Mouse (Mus musculus) embryonic facial prominence, embryonic 15.5 days (tissue): ENCODE measurements around the gene Cbarp. TPM values are rescaled to one million over a fixed set of nuclear protein-coding genes. Genes with fewer than 3 reads are reported as not detected.

Source experiments
- ATAC-seq: fragments of 200-750 bp; cut with Nextera tagmentation; 2 replicates; pipeline ENCODE4 v1.8.0; 2017; ENCODE audit warnings: low read depth, moderate TSS enrichment; ENCODE audit not compliant: insufficient number of reproducible peaks, low FRiP score, low TSS enrichment
- H3K27ac ChIP-seq: fragments of 300-500 bp; sonication (generic); replicated peaks from 2 replicates; pipeline ENCODE4 v1.5.1; 2015; ENCODE audit warnings: mild to moderate bottlenecking, inconsistent platforms
- H3K27me3 ChIP-seq: fragments of 300-500 bp; sonication (generic); 2 replicates; pipeline ENCODE4 v1.6.1; 2015; ENCODE audit warnings: inconsistent platforms
- H3K36me3 ChIP-seq: fragments of 300-500 bp; sonication (generic); 2 replicates; pipeline ENCODE4 v1.6.1; 2015; ENCODE audit warnings: mild to moderate bottlenecking, inconsistent platforms
- H3K4me1 ChIP-seq: fragments of 300-500 bp; sonication (generic); 2 replicates; pipeline ENCODE4 v1.6.1; 2015; ENCODE audit warnings: inconsistent platforms
- H3K4me2 ChIP-seq: fragments of 300-500 bp; sonication (generic); replicated peaks from 2 replicates; pipeline ENCODE4 v1.6.1; 2015; ENCODE audit warnings: mild to moderate bottlenecking, inconsistent platforms
- H3K4me3 ChIP-seq: fragments of 300-500 bp; sonication (generic); replicated peaks from 2 replicates; pipeline ENCODE4 v1.5.1; 2015; ENCODE audit warnings: mild to moderate bottlenecking, inconsistent platforms
- H3K9ac ChIP-seq: fragments of 300-500 bp; sonication (generic); 2 replicates; pipeline ENCODE4 v1.6.1; 2015; ENCODE audit warnings: inconsistent platforms
- H3K9me3 ChIP-seq: fragments of 300-500 bp; sonication (generic); replicated peaks from 2 replicates; pipeline ENCODE4 v1.6.1; 2016; ENCODE audit warnings: inconsistent platforms
- WGBS: fragments of 180-500 bp; shearing (Covaris S2); methylation state at CpG from one replicate; pipeline ENCODE4 v1.1.7; 2015; 5-methylcytosine and 5-hydroxymethylcytosine counted together
- polyA plus RNA-seq: library from polyadenylated mRNA; unstranded; fragments of >200 nt; fragmentation: Nextera tagmentation; extraction: Ambion mirVana; gene quantifications from 2 replicates; pipeline ENCODE4 v1.2.1, GENCODE M21; 2015

Cbarp gene
- polyA plus RNA-seq, 1 experiment from 2014 or later, result 10.9 TPM

GRCm38 (mm10) chr10:80162243-80162608, 21.6 kb upstream of the Cbarp start:
- Histone ChIP-seq H3K27ac (peak overlapping the region; percentile 98), H3K4me1 (peaks cover 92% of the 10 kb centered on the region), H3K9ac (no peak overlapping the region), H3K4me3 (no peak overlapping the region), H3K27me3 (no peaks in the 10 kb centered on the region), H3K36me3 (peaks cover 5% of the 10 kb centered on the region), H3K9me3 (no peaks in the 10 kb centered on the region), H3K4me2 (no peak overlapping the region)
- ATAC-seq, result no peak
- 64% methylated on average over 3 of the region's 3 CpGs for WGBS

GRCm38 (mm10) chr10:80161522-80162242, 21.0 kb upstream of the Cbarp start:
- peak; percentile 6; the same call in 1 of the 2 replicates for ATAC-seq
- H3K27ac ChIP-seq, result peak overlapping the region; percentile 98
- WGBS, result 3% methylated on average over 6 of the region's 7 CpGs
- peak overlapping the region; percentile 47 for H3K4me3 ChIP-seq
- peaks cover 10% of the 10 kb centered on the region for H3K36me3 ChIP-seq
- no peaks in the 10 kb centered on the region for H3K9me3 ChIP-seq
- peak overlapping the region; percentile 79 for H3K4me2 ChIP-seq
- H3K27me3 ChIP-seq, result no peaks in the 10 kb centered on the region
- no peak overlapping the region for H3K9ac ChIP-seq
- H3K4me1 ChIP-seq, result peaks cover 92% of the 10 kb centered on the region

DNA sequence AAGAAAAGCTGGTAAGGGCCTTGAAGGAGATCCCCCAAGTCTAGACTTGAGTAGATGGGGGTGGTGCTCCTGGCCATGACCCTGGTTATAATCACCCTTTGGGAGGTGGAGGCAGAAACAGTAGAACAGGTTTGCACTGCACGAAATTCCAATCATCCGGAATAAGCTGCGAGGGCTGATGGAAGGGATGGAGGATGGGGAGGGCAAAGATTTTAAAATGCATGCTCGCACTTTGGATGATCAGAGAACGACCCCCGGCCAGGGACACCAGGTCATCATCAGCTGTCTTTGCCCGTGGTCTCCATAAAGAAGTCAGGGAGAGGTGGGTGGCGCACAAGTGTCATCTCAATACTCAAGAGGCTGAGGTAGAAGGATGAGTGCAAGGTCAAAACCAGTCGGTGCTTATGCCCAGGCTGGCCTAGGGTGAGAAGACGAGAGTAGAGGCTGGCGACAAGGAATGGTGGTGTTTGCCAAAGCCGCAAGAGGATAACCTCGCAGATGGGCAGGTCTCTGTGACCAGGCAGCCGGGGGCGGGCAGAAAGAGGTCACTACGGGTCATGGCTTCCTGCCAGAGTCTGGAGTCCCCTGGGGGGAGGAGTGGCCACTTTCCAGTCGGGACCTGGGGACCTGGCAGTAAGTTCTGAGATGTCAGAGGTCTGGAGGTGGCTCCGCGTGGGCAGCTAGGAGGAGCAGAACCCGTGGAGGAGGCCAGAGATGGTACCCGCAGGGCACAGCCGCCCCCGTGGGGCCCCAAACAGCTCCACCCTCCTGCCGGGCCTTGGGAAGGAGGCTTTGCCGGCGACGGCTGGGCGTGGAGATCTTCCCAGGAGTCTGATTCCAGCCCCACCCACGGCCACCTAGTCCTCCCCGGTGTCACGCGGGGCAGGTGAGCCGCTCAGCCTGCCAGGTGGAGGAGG, 20.1 kb upstream of the Cbarp start:
- Histone ChIP-seq H3K4me3 (peak overlapping the region; percentile 47), H3K4me1 (peaks cover 94% of the 10 kb centered on the region), H3K9me3 (no peaks in the 10 kb centered on the region), H3K27me3 (no peaks in the 10 kb centered on the region), H3K9ac (peak overlapping the region; percentile 23; the same call in 1 of the 2 replicates), H3K27ac (peak overlapping the region; percentile 98), H3K36me3 (peaks cover 20% of the 10 kb centered on the region), H3K4me2 (peak overlapping the region; percentile 79)
- WGBS, result 2% methylated on average over 33 of the region's 33 CpGs
- ATAC-seq, result no peak

DNA sequence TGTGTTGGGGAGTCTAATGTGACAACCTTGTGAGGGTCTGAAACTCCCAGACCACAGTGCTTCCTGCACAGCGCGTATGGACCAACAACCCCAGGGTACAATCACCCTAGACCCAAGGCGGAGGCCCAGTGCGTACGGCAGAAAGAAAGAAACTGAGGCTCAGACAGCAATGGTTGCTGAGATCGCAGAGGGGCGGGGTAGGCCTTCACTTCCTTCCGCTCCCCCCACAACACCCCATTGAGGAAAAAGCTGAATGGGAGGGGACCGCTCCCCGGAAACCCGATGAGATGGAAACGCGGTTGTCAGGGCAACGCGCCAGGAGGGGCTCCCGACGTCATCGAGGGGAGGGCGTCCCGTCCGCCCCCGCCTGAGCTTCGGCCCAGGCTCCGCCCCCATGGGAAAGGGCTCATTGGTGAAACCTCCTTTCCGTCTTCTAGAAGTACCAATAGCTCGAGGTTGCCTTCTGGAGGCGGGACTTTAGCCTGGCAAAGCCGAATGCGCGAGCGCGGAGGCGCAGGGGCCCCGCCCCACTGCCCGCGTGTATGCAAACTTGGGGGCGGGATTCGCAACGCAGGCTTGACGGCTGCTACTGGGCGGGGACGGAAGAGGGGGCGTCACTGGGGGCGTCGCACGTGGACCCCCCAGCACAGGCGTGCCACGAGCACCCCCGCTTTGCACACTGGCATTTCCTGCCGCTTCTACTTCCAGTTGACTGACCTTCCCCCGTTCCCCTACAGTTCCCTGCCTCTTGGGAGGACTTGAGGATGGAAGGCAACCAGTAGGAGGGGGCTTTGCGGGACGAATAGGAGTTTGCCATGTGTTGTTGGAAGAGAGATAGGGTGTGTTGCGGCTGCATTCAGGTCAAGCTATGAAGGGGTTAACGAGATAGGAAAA, 19.2 kb upstream of the Cbarp start:
- Histone ChIP-seq H3K9me3 (no peaks in the 10 kb centered on the region), H3K27me3 (no peaks in the 10 kb centered on the region), H3K4me1 (peaks cover 94% of the 10 kb centered on the region), H3K27ac (peak overlapping the region; percentile 98), H3K9ac (peak overlapping the region; percentile 23; the same call in 1 of the 2 replicates), H3K4me2 (peak overlapping the region; percentile 79), H3K36me3 (peaks cover 29% of the 10 kb centered on the region), H3K4me3 (peak overlapping the region; percentile 47)
- peak; percentile 87 for ATAC-seq
- under 1% methylated on average over 55 of the region's 55 CpGs for WGBS

DNA sequence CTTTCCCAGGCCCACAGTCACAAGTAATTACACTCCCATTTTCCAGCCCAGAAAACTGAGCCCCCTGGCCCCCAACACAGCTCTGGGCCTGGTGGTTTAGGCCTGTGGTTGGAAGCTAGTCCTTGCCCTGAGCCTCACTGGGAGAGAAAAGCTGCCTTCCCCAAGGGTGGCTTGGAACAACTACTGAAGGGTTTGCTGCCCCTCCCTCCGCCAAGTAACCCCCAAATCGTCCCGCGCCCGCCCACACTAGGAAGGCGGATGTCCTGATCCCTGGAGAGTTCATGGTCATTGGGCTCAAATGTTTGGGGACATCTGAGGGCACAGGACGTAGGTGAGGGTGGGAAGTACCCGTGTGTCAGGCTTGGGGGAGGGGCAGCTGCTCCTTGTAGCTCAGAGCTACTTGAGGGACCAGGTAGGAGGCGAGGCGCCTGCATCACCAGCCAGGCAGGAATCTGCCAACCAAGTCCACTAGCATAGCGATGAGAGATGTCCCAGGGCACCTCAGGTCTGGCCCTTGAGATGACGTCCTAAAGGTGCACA, 18.5 kb upstream of the Cbarp start:
- Histone ChIP-seq H3K27ac (peak overlapping the region; percentile 98), H3K4me2 (peak overlapping the region; percentile 79), H3K4me1 (peaks cover 94% of the 10 kb centered on the region), H3K9me3 (no peaks in the 10 kb centered on the region), H3K9ac (peak overlapping the region; percentile 2; the same call in 1 of the 2 replicates), H3K27me3 (no peaks in the 10 kb centered on the region), H3K36me3 (peaks cover 36% of the 10 kb centered on the region), H3K4me3 (peak overlapping the region; percentile 47)
- peak; percentile 3; the same call in 1 of the 2 replicates for ATAC-seq
- 7% methylated on average over 12 of the region's 12 CpGs for WGBS

DNA sequence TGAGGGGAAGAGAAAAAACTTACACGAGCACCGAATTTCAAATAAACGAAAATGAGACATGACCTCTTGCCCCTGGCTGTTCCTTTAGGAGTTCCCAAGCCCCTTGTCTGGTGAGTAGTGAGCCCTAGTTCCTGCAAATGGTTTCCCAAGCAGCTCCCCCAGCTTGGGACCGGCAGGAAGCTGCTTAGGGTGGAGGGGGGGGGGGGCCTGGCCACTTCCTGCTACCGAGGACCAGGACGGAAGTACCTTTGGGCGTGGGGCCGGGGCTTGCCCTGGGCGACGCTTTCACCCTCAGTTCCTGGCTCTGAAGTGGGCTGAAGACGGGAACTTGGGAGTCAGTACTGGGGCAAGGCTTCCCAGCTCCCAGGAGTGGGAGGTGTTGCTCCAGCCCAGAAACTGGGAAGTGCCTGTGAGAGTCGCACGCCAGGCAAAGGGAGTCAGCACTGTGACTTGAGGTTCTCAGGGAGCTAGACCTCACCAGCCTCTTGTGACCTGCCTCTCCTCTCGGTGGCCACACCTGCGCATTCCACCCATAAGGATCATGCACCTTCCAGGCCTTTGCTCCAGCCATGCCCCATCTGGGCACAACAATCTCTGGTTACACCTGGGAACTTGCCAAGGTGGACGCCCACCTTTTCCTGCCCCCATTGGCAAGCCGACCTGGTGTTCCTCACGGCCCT, 17.8 kb upstream of the Cbarp start:
- Histone ChIP-seq H3K27me3 (no peaks in the 10 kb centered on the region), H3K4me3 (no peak overlapping the region; the same call in 1 of the 2 replicates), H3K4me2 (peak overlapping the region; percentile 79), H3K9me3 (no peaks in the 10 kb centered on the region), H3K9ac (no peak overlapping the region), H3K27ac (peak overlapping the region; percentile 98), H3K4me1 (peaks cover 95% of the 10 kb centered on the region), H3K36me3 (peaks cover 43% of the 10 kb centered on the region)
- WGBS, result 9% methylated on average over 18 of the region's 18 CpGs
- ATAC-seq, result no peak

DNA sequence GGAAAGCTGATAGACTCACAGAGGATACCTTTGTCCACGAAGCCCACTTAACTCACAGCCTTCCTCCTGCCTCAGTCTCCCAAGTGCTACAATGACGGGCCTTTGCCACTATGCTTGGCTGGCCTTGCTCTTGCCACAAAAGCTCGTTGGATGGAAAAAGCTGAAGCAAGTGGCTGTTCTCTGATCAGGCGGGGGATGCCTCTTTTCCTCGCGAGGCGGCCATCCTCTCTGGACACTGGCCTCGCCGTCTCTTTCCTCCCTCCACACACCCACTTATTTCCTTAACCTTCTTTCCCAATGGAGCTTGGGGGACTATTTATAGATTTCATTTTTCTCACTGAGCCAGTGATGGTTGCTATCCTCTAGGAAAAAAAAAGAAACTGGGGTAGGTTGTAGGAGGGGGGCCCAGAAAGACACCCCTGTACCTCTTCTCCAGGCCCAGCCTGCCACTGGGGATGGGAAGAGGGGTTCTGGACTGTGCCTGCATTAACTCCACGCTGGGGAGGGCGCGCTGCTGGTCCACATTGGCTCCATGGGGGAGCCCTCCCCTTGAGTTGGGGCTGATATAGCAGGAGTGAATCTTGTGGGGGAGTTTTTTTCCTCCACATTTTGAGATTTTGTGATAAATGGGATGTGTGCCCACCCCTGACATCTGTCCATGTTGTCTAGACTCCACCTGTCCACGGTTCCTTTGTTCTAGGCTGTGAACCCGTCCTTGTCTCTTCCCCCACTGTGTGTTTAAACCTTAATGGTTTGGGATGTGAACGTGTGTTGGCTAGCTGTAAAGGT, 16.7 kb upstream of the Cbarp start:
- no peak for ATAC-seq
- Histone ChIP-seq H3K4me3 (no peak overlapping the region), H3K9me3 (no peaks in the 10 kb centered on the region), H3K27me3 (no peaks in the 10 kb centered on the region), H3K4me1 (peaks cover 95% of the 10 kb centered on the region), H3K4me2 (no peak overlapping the region), H3K9ac (no peak overlapping the region), H3K27ac (peak overlapping the region; percentile 98), H3K36me3 (peaks cover 54% of the 10 kb centered on the region)
- 58% methylated on average over 15 of the region's 15 CpGs for WGBS

- H3K36me3 ChIP-seq, result peaks cover 55% of the 10 kb centered on the region
- H3K4me2 ChIP-seq, result no peak overlapping the region
- ATAC-seq, result no peak
- H3K27ac ChIP-seq, result peak overlapping the region; percentile 98
- H3K9ac ChIP-seq, result no peak overlapping the region
- H3K9me3 ChIP-seq, result no peaks in the 10 kb centered on the region
- peaks cover 95% of the 10 kb centered on the region for H3K4me1 ChIP-seq
- no peaks in the 10 kb centered on the region for H3K27me3 ChIP-seq
- 52% methylated on average over 7 of the region's 7 CpGs for WGBS
- no peak overlapping the region for H3K4me3 ChIP-seq
These were observed 16.1 kb upstream of the Cbarp start for GRCm38 (mm10) chr10:80156752-80157053.

DNA sequence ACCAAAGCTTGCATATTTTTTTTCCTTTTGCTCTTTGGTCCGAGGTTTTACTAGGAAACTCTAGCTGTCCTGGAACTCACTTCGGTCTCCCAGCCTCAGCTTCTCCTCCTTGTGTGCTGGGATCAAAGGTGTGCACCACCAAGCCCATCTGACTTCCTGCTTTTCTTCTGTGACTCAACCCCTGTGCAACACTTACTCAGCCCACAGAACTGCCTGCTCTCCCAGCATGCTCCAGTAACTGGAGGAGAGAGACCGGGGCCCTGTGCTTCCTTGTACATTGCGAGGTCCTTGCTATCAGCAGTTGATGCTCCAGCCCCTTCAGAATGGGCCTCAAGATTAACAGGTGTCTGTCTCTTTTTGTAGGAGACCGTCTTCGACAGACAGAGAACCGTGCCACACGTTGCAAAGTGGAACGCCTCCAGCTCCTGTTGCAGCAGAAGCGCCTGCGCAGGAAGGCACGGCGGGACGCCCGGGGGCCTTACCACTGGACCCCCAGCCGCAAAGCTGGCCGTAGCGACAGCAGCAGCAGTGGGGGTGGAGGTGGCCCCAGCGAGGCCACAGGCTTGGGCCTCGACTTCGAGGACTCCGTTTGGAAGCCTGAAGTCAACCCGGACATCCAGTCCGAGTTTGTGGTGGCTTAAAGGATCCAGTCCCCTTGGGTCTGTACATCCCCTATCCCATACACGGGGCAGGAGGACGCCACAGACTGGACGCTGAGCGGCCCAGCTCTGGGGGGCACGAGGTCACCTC, 15.5 kb upstream of the Cbarp start:
- Histone ChIP-seq H3K27ac (peak overlapping the region; percentile 98), H3K4me3 (no peak overlapping the region), H3K36me3 (peaks cover 55% of the 10 kb centered on the region), H3K9me3 (no peaks in the 10 kb centered on the region), H3K4me2 (no peak overlapping the region), H3K27me3 (no peaks in the 10 kb centered on the region), H3K4me1 (peaks cover 93% of the 10 kb centered on the region), H3K9ac (no peak overlapping the region)
- no peak for ATAC-seq
- 77% methylated on average over 29 of the region's 29 CpGs for WGBS
